Mouse (Mus musculus): Measurements from ENCODE around the gene Ube4b. TPM values are rescaled to one million over a fixed set of nuclear protein-coding genes. Genes with fewer than 3 reads are reported as not detected.
A peak's percentile ranks its signal among the peaks of the same experiment; 100 is the strongest.

Ube4b gene
- polyA plus RNA-seq, 1 experiment, result 110 TPM

DNA sequence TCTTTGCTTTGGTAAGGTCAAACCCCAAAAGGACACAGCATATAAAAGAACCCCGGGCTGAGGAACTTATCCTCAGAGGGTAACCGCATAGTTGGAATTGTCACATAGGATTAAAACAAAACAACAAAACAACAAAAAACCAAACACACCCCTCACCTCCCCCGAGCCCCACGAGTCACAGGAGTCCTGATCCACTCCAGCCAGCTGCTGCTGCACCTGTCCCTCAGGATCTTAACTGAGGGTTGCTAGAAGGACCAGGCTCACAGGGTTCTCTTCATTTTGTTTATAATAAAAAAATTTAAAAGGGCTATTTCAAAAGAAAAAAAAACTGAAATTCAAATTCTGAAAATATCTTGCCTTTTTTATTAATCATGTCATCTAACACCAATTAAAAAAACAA lies 97.8 kb downstream of the Ube4b start:
- H3K4me3 ChIP-seq (ENCODE audit: control insufficient read depth, insufficient read depth, low read length), result no peak overlapping the region
- H3K36me3 ChIP-seq (ENCODE audit: control insufficient read depth, insufficient read depth, low read length), result peaks cover 55% of the 10 kb centered on the region
- H3K4me1 ChIP-seq (replicated peaks; ENCODE audit: control insufficient read depth, insufficient read depth, low read length), result no peaks in the 10 kb centered on the region
- H3K27me3 ChIP-seq (ENCODE audit: control insufficient read depth, insufficient read depth, low read length), result no peaks in the 10 kb centered on the region
- no peak for TF ChIP-seq POLR2A (IDR thresholded peaks at IDR 0.05; ENCODE audit: control insufficient read depth, extremely low read depth, insufficient read depth, low read length, poor library complexity)
- TF ChIP-seq CTCF (IDR thresholded peaks at IDR 0.05; ENCODE audit: borderline replicate concordance, control insufficient read depth, extremely low read depth, insufficient read depth, low read length, poor library complexity), result no peak
- WGBS, result 94% methylated on average over 4 of the region's 4 CpGs
- no peak overlapping the region for H3K27ac ChIP-seq (ENCODE audit: control insufficient read depth, insufficient read depth, low read length)
- no peak for DNase-seq

DNA sequence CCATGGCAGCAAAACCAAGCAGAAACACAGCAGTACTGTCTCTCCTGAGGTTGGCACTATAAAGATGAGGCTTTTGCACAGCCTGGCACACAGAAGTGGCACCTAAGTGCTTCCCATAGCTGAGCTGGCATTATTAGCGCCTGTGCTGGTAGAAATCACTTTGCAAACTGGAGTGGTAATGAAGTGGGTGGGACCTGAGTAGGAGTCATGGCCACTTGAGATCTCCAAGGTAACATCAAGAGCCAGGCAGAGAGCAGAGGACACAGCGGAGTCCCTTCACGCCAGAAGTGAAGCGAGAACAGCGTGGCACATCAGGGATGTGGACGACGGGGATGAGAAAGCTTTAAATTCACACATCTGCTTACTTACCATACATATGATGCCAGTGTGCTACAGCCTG lies 99.3 kb downstream of the Ube4b start:
- H3K27ac ChIP-seq (ENCODE audit: control insufficient read depth, insufficient read depth, low read length), result no peak overlapping the region
- 93% methylated on average over 7 of the region's 7 CpGs for WGBS
- TF ChIP-seq CTCF (IDR thresholded peaks at IDR 0.05; ENCODE audit: borderline replicate concordance, control insufficient read depth, extremely low read depth, insufficient read depth, low read length, poor library complexity) (no peak), POLR2A (IDR thresholded peaks at IDR 0.05; ENCODE audit: control insufficient read depth, extremely low read depth, insufficient read depth, low read length, poor library complexity) (no peak)
- H3K4me3 ChIP-seq (ENCODE audit: control insufficient read depth, insufficient read depth, low read length), result no peak overlapping the region
- peaks cover 8% of the 10 kb centered on the region for H3K4me1 ChIP-seq (replicated peaks; ENCODE audit: control insufficient read depth, insufficient read depth, low read length)
- peaks cover 44% of the 10 kb centered on the region for H3K36me3 ChIP-seq (ENCODE audit: control insufficient read depth, insufficient read depth, low read length)
- H3K27me3 ChIP-seq (ENCODE audit: control insufficient read depth, insufficient read depth, low read length), result no peaks in the 10 kb centered on the region; the same call in 1 of the 2 replicates
- DNase-seq, result no peak

DNA sequence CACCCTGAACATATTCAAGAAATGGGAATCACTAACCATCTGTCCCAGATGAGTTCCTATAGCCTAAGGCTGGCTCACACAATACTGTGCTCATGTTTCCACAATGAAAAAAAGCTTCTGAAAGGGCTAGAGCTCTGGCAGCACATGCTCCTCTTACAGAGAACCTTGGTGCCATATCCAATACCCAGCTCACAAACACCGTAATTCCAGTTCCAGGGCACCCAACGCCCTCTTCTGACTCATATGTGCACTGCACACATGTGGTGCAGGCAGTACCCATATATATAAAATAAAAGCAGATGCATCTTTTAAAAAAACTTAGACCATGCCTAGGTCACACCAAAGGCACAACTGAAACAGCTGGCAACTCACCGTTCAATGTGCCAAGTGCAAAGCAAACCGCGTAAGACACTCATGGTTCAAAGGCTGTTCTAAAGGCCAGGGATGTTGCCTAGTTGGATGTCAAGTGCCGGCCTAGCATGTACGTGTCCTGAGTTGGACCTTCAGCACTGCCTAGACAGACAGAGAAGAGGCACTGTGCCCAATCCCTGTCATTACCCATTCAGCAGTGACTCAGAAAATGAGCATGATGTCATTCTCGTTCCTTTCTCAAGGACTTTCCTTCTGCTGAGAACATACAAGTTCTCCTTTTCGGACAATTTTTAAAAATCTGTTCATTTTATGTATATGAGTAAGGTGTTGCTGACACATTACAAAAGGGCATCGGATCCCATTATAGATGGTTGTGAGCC lies 101.0 kb downstream of the Ube4b start:
- TF ChIP-seq CTCF (IDR thresholded peaks at IDR 0.05; ENCODE audit: borderline replicate concordance, control insufficient read depth, extremely low read depth, insufficient read depth, low read length, poor library complexity) (no peak), POLR2A (IDR thresholded peaks at IDR 0.05; ENCODE audit: control insufficient read depth, extremely low read depth, insufficient read depth, low read length, poor library complexity) (no peak)
- H3K27ac ChIP-seq (ENCODE audit: control insufficient read depth, insufficient read depth, low read length), result no peak overlapping the region
- no peak for DNase-seq

DNA sequence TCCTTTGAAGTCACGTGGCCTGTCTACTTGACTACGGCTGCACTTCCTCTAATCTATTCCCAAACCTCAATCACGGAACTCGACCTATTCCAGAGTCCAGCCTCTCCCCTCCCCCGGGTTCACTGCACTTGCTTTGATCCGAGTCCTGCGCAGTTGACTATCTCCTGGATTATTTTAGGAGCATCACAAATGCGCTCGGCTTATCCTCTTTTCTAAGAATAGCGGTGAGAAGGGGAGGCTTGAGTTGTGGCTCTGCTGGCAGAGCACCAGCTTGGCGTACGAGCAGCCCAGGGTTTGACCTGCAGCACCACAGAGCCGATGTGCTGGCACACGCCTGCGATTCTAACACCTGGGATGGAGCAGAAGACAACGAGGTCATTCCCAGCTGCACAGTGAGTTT lies 102.8 kb downstream of the Ube4b start:
- TF ChIP-seq POLR2A (IDR thresholded peaks at IDR 0.05; ENCODE audit: control insufficient read depth, extremely low read depth, insufficient read depth, low read length, poor library complexity), result no peak
- no peak for TF ChIP-seq CTCF (IDR thresholded peaks at IDR 0.05; ENCODE audit: borderline replicate concordance, control insufficient read depth, extremely low read depth, insufficient read depth, low read length, poor library complexity)
- WGBS, result 87% methylated on average over 16 of the region's 16 CpGs
- Histone ChIP-seq H3K4me1 (replicated peaks; ENCODE audit: control insufficient read depth, insufficient read depth, low read length) (peaks cover 15% of the 10 kb centered on the region), H3K27me3 (ENCODE audit: control insufficient read depth, insufficient read depth, low read length) (no peaks in the 10 kb centered on the region; the same call in 1 of the 2 replicates), H3K27ac (ENCODE audit: control insufficient read depth, insufficient read depth, low read length) (no peak overlapping the region), H3K4me3 (ENCODE audit: control insufficient read depth, insufficient read depth, low read length) (no peak overlapping the region), H3K36me3 (ENCODE audit: control insufficient read depth, insufficient read depth, low read length) (peaks cover 13% of the 10 kb centered on the region)
- DNase-seq, result no peak

More for the DNA sequence above, 101.0 kb downstream of the Ube4b start:
- Histone ChIP-seq H3K27me3 (ENCODE audit: control insufficient read depth, insufficient read depth, low read length) (no peaks in the 10 kb centered on the region; the same call in 1 of the 2 replicates), H3K4me3 (ENCODE audit: control insufficient read depth, insufficient read depth, low read length) (no peak overlapping the region), H3K4me1 (replicated peaks; ENCODE audit: control insufficient read depth, insufficient read depth, low read length) (peaks cover 12% of the 10 kb centered on the region), H3K36me3 (ENCODE audit: control insufficient read depth, insufficient read depth, low read length) (peaks cover 32% of the 10 kb centered on the region)
- 94% methylated on average over 10 of the region's 10 CpGs for WGBS

DNA sequence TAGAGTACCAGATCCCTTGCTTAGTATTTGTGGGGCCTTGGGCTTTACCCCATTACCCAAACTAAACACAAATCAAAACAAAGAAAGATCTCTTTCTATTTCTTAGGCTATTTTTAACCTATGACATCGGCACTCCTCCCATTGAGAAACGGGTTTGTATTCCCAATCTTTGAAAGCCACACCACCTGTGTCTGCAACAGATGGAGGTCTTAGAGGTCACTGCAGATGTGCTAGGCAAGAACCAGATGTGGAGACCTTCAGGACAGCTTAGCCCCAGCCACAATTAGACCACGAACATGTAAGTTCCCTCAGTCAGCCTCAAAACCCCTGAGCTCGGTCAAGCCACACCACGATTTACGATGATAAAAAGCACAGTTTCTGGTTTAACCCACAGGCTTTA lies 103.8 kb downstream of the Ube4b start:
- WGBS, result 13% methylated on average over 6 of the region's 6 CpGs
- Histone ChIP-seq H3K4me3 (ENCODE audit: control insufficient read depth, insufficient read depth, low read length) (no peak overlapping the region), H3K27me3 (ENCODE audit: control insufficient read depth, insufficient read depth, low read length) (no peaks in the 10 kb centered on the region; the same call in 1 of the 2 replicates), H3K4me1 (replicated peaks; ENCODE audit: control insufficient read depth, insufficient read depth, low read length) (peaks cover 17% of the 10 kb centered on the region), H3K27ac (ENCODE audit: control insufficient read depth, insufficient read depth, low read length) (0 out of 2 replicates have a peak overlapping the region, but pooled peaks have one; percentile 6), H3K36me3 (ENCODE audit: control insufficient read depth, insufficient read depth, low read length) (peaks cover 6% of the 10 kb centered on the region)
- DNase-seq, result no peak
- no peak for TF ChIP-seq CTCF (IDR thresholded peaks at IDR 0.05; ENCODE audit: borderline replicate concordance, control insufficient read depth, extremely low read depth, insufficient read depth, low read length, poor library complexity)
- TF ChIP-seq POLR2A (IDR thresholded peaks at IDR 0.05; ENCODE audit: control insufficient read depth, extremely low read depth, insufficient read depth, low read length, poor library complexity), result no peak

DNA sequence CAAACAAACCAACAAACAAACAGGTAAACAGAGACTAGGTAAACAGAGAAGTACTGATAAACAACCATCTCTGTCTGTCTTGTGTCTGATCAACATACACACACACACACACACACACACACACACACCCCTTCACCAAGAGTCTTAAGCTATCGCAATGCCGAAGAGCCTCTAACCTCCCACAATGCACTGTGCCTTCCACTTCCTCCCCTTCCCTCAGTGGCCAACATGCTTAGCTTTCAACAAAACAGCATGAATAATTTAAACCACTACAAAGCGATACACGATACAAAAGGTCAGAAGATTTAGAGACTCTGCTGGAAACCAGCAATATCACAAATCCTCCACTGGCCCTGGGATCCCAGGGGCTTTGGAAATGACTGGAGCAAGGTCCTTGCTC lies 104.3 kb downstream of the Ube4b start:
- no peak for TF ChIP-seq CTCF (IDR thresholded peaks at IDR 0.05; ENCODE audit: borderline replicate concordance, control insufficient read depth, extremely low read depth, insufficient read depth, low read length, poor library complexity)
- no peak for TF ChIP-seq POLR2A (IDR thresholded peaks at IDR 0.05; ENCODE audit: control insufficient read depth, extremely low read depth, insufficient read depth, low read length, poor library complexity)
- Histone ChIP-seq H3K27ac (ENCODE audit: control insufficient read depth, insufficient read depth, low read length) (no peak overlapping the region), H3K36me3 (ENCODE audit: control insufficient read depth, insufficient read depth, low read length) (peaks cover 1% of the 10 kb centered on the region), H3K4me1 (replicated peaks; ENCODE audit: control insufficient read depth, insufficient read depth, low read length) (peaks cover 17% of the 10 kb centered on the region), H3K4me3 (ENCODE audit: control insufficient read depth, insufficient read depth, low read length) (no peak overlapping the region), H3K27me3 (ENCODE audit: control insufficient read depth, insufficient read depth, low read length) (no peaks in the 10 kb centered on the region; the same call in 1 of the 2 replicates)
- no peak for DNase-seq
- WGBS, result 16% methylated on average over 4 of the region's 4 CpGs

Measured in thymus, adult 2 months (tissue).